Mouse (Mus musculus) CH12.LX (cell line): Measurements from ENCODE around the gene Gse1. TPM values are rescaled to one million over a fixed set of nuclear protein-coding genes. Genes with fewer than 3 reads are reported as not detected.
A peak's percentile ranks its signal among the peaks of the same experiment; 100 is the strongest.

Experiments
- DNase-seq: peaks from one replicate; pipeline ENCODE4 v3.0.0-alpha.2; 2013; ENCODE audit errors: extremely low read depth
- H3K27ac ChIP-seq: 2 replicates; pipeline ENCODE4 v1.5.1; 2012; ENCODE audit warnings: low read depth, mild to moderate bottlenecking, control low read depth, moderate library complexity; ENCODE audit not compliant: insufficient read depth
- H3K27me3 ChIP-seq: replicated peaks from 2 replicates; pipeline ENCODE3; 2012; ENCODE audit warnings: inconsistent platforms
- H3K36me3 ChIP-seq, 2 experiments: replicated peaks in 1 of 2; 2 replicates each; pipeline versions ENCODE3 to v1.6.1; 2012; ENCODE audit warnings: inconsistent platforms in 1 of 2, low read length in 1 of 2, mild to moderate bottlenecking in 1 of 2, mixed read lengths in 1 of 2, moderate library complexity in 1 of 2; ENCODE audit not compliant: control insufficient read depth in 1 of 2, insufficient read depth in 1 of 2
- H3K4me1 ChIP-seq, 2 experiments: 2 replicates each; pipeline ENCODE4 v1.6.1; 2012; ENCODE audit warnings: inconsistent platforms in 1 of 2, moderate library complexity in 1 of 2; ENCODE audit not compliant: insufficient read depth in 2 of 2, control insufficient read depth in 1 of 2
- H3K4me2 ChIP-seq: 2 replicates; pipeline ENCODE4 v1.6.1; 2012; ENCODE audit warnings: low read depth, mild to moderate bottlenecking, control low read depth; ENCODE audit not compliant: poor library complexity, insufficient read depth, severe bottlenecking
- H3K4me3 ChIP-seq, 3 experiments: fragments of 150-350 bp in 1 of 3; sonication (generic) in 1 of 3; replicated peaks in 1 of 3; 2 replicates each; pipeline versions ENCODE3 to v1.5.1; 2011 to 2012; ENCODE audit warnings: low read depth in 2 of 3, low read length in 2 of 3, mild to moderate bottlenecking in 2 of 3, moderate library complexity in 2 of 3, control low read depth in 1 of 3, improper control_type of control experiment in 1 of 3, inconsistent platforms in 1 of 3, mixed read lengths in 1 of 3; ENCODE audit not compliant: poor library complexity in 1 of 3
- H3K79me2 ChIP-seq: replicated peaks from 2 replicates; pipeline ENCODE4 v1.6.1; 2012; ENCODE audit warnings: mild to moderate bottlenecking, moderate library complexity; ENCODE audit not compliant: control insufficient read depth, poor library complexity, insufficient read depth, severe bottlenecking; ENCODE audit errors: extremely low read depth
- H3K9ac ChIP-seq: 2 replicates; pipeline ENCODE4 v1.6.1; 2012; ENCODE audit warnings: low read depth, mild to moderate bottlenecking, control low read depth, moderate library complexity; ENCODE audit not compliant: insufficient read depth
- H3K9me3 ChIP-seq: replicated peaks from 2 replicates; pipeline ENCODE3; 2012; ENCODE audit warnings: low read length, inconsistent platforms, mixed read lengths
- CHD1 ChIP-seq: IDR thresholded peaks from 2 replicates; pipeline ENCODE4 v1.6.1; 2012; ENCODE audit warnings: low read depth, low read length, improper control_type of control experiment, inconsistent platforms
- CTCF ChIP-seq, 2 experiments: IDR thresholded peaks in 1 of 2; conservative IDR thresholded peaks in 1 of 2; 2 replicates each; pipeline ENCODE4 v1.5.1; 2011 to 2012; ENCODE audit warnings: low read depth in 2 of 2, low read length in 2 of 2, improper control_type of control experiment in 1 of 2, inconsistent platforms in 1 of 2, mild to moderate bottlenecking in 1 of 2, moderate library complexity in 1 of 2
- E2F4 ChIP-seq: IDR thresholded peaks from 2 replicates; pipeline ENCODE4 v1.6.1; 2011; ENCODE audit warnings: low read depth, low read length, improper control_type of control experiment; ENCODE audit not compliant: insufficient replicate concordance
- EP300 ChIP-seq: IDR thresholded peaks from 2 replicates; pipeline ENCODE4 v1.6.1; 2011; ENCODE audit warnings: low read length, improper control_type of control experiment
- ETS1 ChIP-seq: conservative IDR thresholded peaks from 2 replicates; pipeline ENCODE4 v1.6.1; 2012; ENCODE audit warnings: low read depth, mild to moderate bottlenecking, inconsistent platforms, low read length, improper control_type of control experiment, moderate library complexity
- GABPA ChIP-seq: IDR thresholded peaks from 2 replicates; pipeline ENCODE4 v1.6.1; 2012; ENCODE audit warnings: low read depth, low read length, improper control_type of control experiment, inconsistent platforms; ENCODE audit not compliant: insufficient replicate concordance
- HCFC1 ChIP-seq: IDR thresholded peaks from 2 replicates; pipeline ENCODE4 v1.6.1; 2012; ENCODE audit warnings: low read depth, mild to moderate bottlenecking, inconsistent platforms, low read length, improper control_type of control experiment
- IRF4 ChIP-seq: IDR thresholded peaks from 2 replicates; pipeline ENCODE4 v1.6.1; 2014; ENCODE audit warnings: low read depth, mild to moderate bottlenecking, inconsistent platforms, low read length, improper control_type of control experiment
- JUN ChIP-seq: IDR thresholded peaks from 2 replicates; pipeline ENCODE4 v1.6.1; 2011; ENCODE audit warnings: low read depth, mild to moderate bottlenecking, low read length, improper control_type of control experiment, moderate library complexity; ENCODE audit not compliant: insufficient read depth
- KAT2A ChIP-seq: IDR thresholded peaks from 2 replicates; pipeline ENCODE4 v1.6.1; 2012; ENCODE audit warnings: low read length, improper control_type of control experiment, inconsistent platforms; ENCODE audit not compliant: insufficient replicate concordance
- MAFK ChIP-seq: IDR thresholded peaks from 2 replicates; pipeline ENCODE4 v1.6.1; 2011; ENCODE audit warnings: low read length, improper control_type of control experiment; ENCODE audit not compliant: insufficient replicate concordance
- MAX ChIP-seq: IDR thresholded peaks from 2 replicates; pipeline ENCODE4 v1.6.1; 2011; ENCODE audit warnings: low read length, improper control_type of control experiment
- MAZ ChIP-seq: IDR thresholded peaks from 2 replicates; pipeline ENCODE4 v1.6.1; 2012; ENCODE audit warnings: low read depth, mild to moderate bottlenecking, inconsistent platforms, low read length, improper control_type of control experiment, moderate library complexity
- MEF2A ChIP-seq: IDR thresholded peaks from 2 replicates; pipeline ENCODE4 v1.6.1; 2014; ENCODE audit warnings: low read depth, mild to moderate bottlenecking, inconsistent platforms, low read length, improper control_type of control experiment, borderline replicate concordance
- MXI1 ChIP-seq: IDR thresholded peaks from 2 replicates; pipeline ENCODE4 v1.6.1; 2011; ENCODE audit warnings: mild to moderate bottlenecking, low read depth, low read length, improper control_type of control experiment
- MYC ChIP-seq: IDR thresholded peaks from 2 replicates; pipeline ENCODE4 v1.6.1; 2011; ENCODE audit warnings: low read depth, mild to moderate bottlenecking, improper control_type of control experiment, low read length
- NELFE ChIP-seq: IDR thresholded peaks from 2 replicates; pipeline ENCODE4 v1.6.1; 2011; ENCODE audit warnings: low read depth, low read length, improper control_type of control experiment
- PAX5 ChIP-seq: IDR thresholded peaks from 2 replicates; pipeline ENCODE4 v1.6.1; 2012; ENCODE audit warnings: low read length, inconsistent platforms, mixed read lengths
- POLR2A ChIP-seq: IDR thresholded peaks from 2 replicates; pipeline ENCODE4 v1.6.1; 2011; ENCODE audit warnings: low read depth, mild to moderate bottlenecking, improper control_type of control experiment, low read length
- POLR2AphosphoS2 ChIP-seq: IDR thresholded peaks from 2 replicates; pipeline ENCODE4 v1.6.1; 2011; ENCODE audit warnings: low read depth, low read length, improper control_type of control experiment
- RAD21 ChIP-seq: IDR thresholded peaks from 2 replicates; pipeline ENCODE4 v1.6.1; 2011; ENCODE audit warnings: low read depth, mild to moderate bottlenecking, low read length, improper control_type of control experiment, moderate library complexity
- SIN3A ChIP-seq: IDR thresholded peaks from 2 replicates; pipeline ENCODE4 v1.6.1; 2012; ENCODE audit warnings: low read length, improper control_type of control experiment, inconsistent platforms
- SMC3 ChIP-seq: IDR thresholded peaks from 2 replicates; pipeline ENCODE4 v1.6.1; 2011; ENCODE audit warnings: low read depth, low read length, improper control_type of control experiment
- TBP ChIP-seq: conservative IDR thresholded peaks from 2 replicates; pipeline ENCODE4 v1.6.1; 2011; ENCODE audit warnings: low read depth, low read length, improper control_type of control experiment
- TCF12 ChIP-seq: IDR thresholded peaks from 2 replicates; pipeline ENCODE4 v1.6.1; 2014; ENCODE audit warnings: low read depth, mild to moderate bottlenecking, inconsistent platforms, low read length, improper control_type of control experiment
- UBTF ChIP-seq: IDR thresholded peaks from 2 replicates; pipeline ENCODE4 v1.6.1; 2012; ENCODE audit warnings: low read depth, mild to moderate bottlenecking, inconsistent platforms, low read length, improper control_type of control experiment, moderate library complexity
- USF1 ChIP-seq: IDR thresholded peaks from 2 replicates; pipeline ENCODE4 v1.6.1; 2014; ENCODE audit warnings: low read depth, mild to moderate bottlenecking, inconsistent platforms, low read length, improper control_type of control experiment
- ZC3H11A ChIP-seq: IDR thresholded peaks from 2 replicates; pipeline ENCODE4 v1.6.1; 2012; ENCODE audit warnings: low read depth, mild to moderate bottlenecking, inconsistent platforms, low read length, improper control_type of control experiment
- ZKSCAN1 ChIP-seq: IDR thresholded peaks from 2 replicates; pipeline ENCODE4 v1.6.1; 2012; ENCODE audit warnings: low read depth, inconsistent platforms, low read length, improper control_type of control experiment, borderline replicate concordance
- ZNF384 ChIP-seq: IDR thresholded peaks from 2 replicates; pipeline ENCODE4 v1.6.1; 2012; ENCODE audit warnings: low read depth, low read length, improper control_type of control experiment, inconsistent platforms
- dilution Hi-C: fragments of 300-500 bp; cut with MboI; formaldehyde crosslinking; loops from 2 replicates; pipeline ENCODE4 v1.14.3; 2020; ENCODE audit warnings: low sequenced_read_pairs; ENCODE audit not compliant: extremely low pct_unique_long_range_greater_than_20kb, extremely low pct_ligation_motif_present
- in situ Hi-C: fragments of 300-500 bp; cut with MboI; formaldehyde crosslinking; loops from 3 replicates; pipeline ENCODE4 v1.14.3; 2019; ENCODE audit warnings: low sequenced_read_pairs, low pct_ligation_motif_present, low pct_unique_long_range_greater_than_20kb, mixed read lengths
- polyA plus RNA-seq: library from polyadenylated mRNA; unstranded; fragments of >175 nt; gene quantifications from 2 replicates; pipeline ENCODE4 v1.2.1, GENCODE M21; 2012; ENCODE audit warnings: low read depth; ENCODE audit not compliant: insufficient read length
- total RNA-seq, 2 experiments: library from RNA; depleted of rRNA; stranded (reverse); fragments of 300-350 nt in 1 of 2; fragments of >200 nt in 1 of 2; gene quantifications; 2 replicates each; pipeline ENCODE4 v1.2.3; 2012 to 2014

The Gse1 gene
- total and polyA plus RNA-seq, 3 experiments, result 1.3 to 9.8 (median 8.5) TPM

- TF ChIP-seq SMC3 (no peak; the same call in 1 of the 2 replicates), MAX (no peak), USF1 (no peak), POLR2AphosphoS2 (no peak), MEF2A (0 out of 2 replicates have a peak, but pooled peaks have one; percentile 32), TBP (no peak), JUN (no peak), ZNF384 (no peak), MXI1 (0 out of 2 replicates have a peak, but pooled peaks have one; percentile 15)
These were observed 259.7 kb downstream of the Gse1 start (continued) for GRCm38 (mm10) chr8:120487729-120488510.

- dilution Hi-C loops (no loop called here), in situ Hi-C loops (no loop called here)
- H3K4me1 ChIP-seq, result peaks cover 42 to 66% of the 10 kb centered on the region in 2 experiments
- no peak for TF ChIP-seq RAD21
- TF ChIP-seq ZC3H11A, result no peak
- TF ChIP-seq MAFK, result no peak
- peak; percentile 83 for TF ChIP-seq CHD1
- no peak for TF ChIP-seq HCFC1
- TF ChIP-seq IRF4, result no peak
- no peak; the same call in 1 of the 2 replicates for TF ChIP-seq SIN3A
- TF ChIP-seq TCF12, result no peak; the same call in 1 of the 2 replicates
- no peak for TF ChIP-seq CTCF (conservative IDR thresholded peaks at IDR 0.05 in 1 of 2, IDR thresholded peaks at IDR 0.05 in 1 of 2; ENCODE audit: low read depth in 2 of 2, low read length in 2 of 2)
- TF ChIP-seq NELFE, result no peak
- peak; percentile 60; the same call in 1 of the 2 replicates for TF ChIP-seq MAZ
- no peak for TF ChIP-seq E2F4
- TF ChIP-seq ZKSCAN1, result no peak
- TF ChIP-seq PAX5, result no peak
- no peak for TF ChIP-seq MXI1
- TF ChIP-seq ZNF384, result peak; percentile 93
- no peak for TF ChIP-seq KAT2A
- no peak for TF ChIP-seq GABPA
- no peak for TF ChIP-seq EP300
- TF ChIP-seq USF1, result no peak
- no peak for TF ChIP-seq MYC
- TF ChIP-seq UBTF, result no peak
- 0 out of 2 replicates have a peak, but pooled peaks have one; percentile 6 for TF ChIP-seq ETS1
- no peak; the same call in 1 of the 2 replicates for TF ChIP-seq POLR2A
- H3K9ac ChIP-seq, result peak overlapping the region; percentile 97
- peak; percentile 40 for DNase-seq
- H3K27me3 ChIP-seq, result no peaks in the 10 kb centered on the region
- H3K9me3 ChIP-seq, result peaks cover 6% of the 10 kb centered on the region
- H3K27ac ChIP-seq, result peak overlapping the region; percentile 95
- peak overlapping the region; percentile 72 to 94 (median 87) for H3K4me3 ChIP-seq
- peaks cover 0 to 12% of the 10 kb centered on the region in 2 experiments for H3K36me3 ChIP-seq
- H3K79me2 ChIP-seq, result peaks cover 51% of the 10 kb centered on the region
- peak overlapping the region; percentile 55 for H3K4me2 ChIP-seq
These were observed 260.4 kb downstream of the Gse1 start for GRCm38 (mm10) chr8:120488636-120489131.
